Mouse (Mus musculus): ENCODE measurements around the gene Dhx15. TPM values are rescaled to one million over a fixed set of nuclear protein-coding genes. Genes with fewer than 3 reads are reported as not detected.
"Not testable (repeated sequence)": the region's sequence is repeated elsewhere in the genome, so short reads cannot be mapped to it uniquely, and the experiment has no call there.

Gene Dhx15
- polyA plus RNA-seq (2015; fragmentation: Nextera tagmentation; extraction: Ambion mirVana), result 150 and 160 TPM in 2 replicates

- DNase-seq (ENCODE audit: low spot score), result peak; percentile 96
Measured at GRCm38 (mm10) chr5:52190371-52191179, at the start of gene Dhx15. Gene Dhx15, minus strand, starts transcription at chr5:52190514.

GRCm38 (mm10) chr5:52238877-52239276 lies 48.6 kb upstream of the Dhx15 start:
- no peak for DNase-seq (ENCODE audit: low spot score)

- DNase-seq (ENCODE audit: low spot score), result no peak
Measured at GRCm38 (mm10) chr5:52237956-52238735, 47.8 kb upstream of the Dhx15 start.

GRCm38 (mm10) chr5:52236585-52236984 lies 46.3 kb upstream of the Dhx15 start:
- DNase-seq (ENCODE audit: low spot score), result not testable (repeated sequence)

GRCm38 (mm10) chr5:52234570-52234969 lies 44.3 kb upstream of the Dhx15 start:
- no peak for DNase-seq (ENCODE audit: low spot score)

- no peak for DNase-seq (ENCODE audit: low spot score)
Measured at GRCm38 (mm10) chr5:52233891-52234290, 43.6 kb upstream of the Dhx15 start.

- no peak for DNase-seq (ENCODE audit: low spot score)
Measured at GRCm38 (mm10) chr5:52232611-52233010, 42.3 kb upstream of the Dhx15 start.

GRCm38 (mm10) chr5:52232199-52232598 lies 41.9 kb upstream of the Dhx15 start:
- DNase-seq (ENCODE audit: low spot score), result no peak

- DNase-seq (ENCODE audit: low spot score), result no peak
Measured at GRCm38 (mm10) chr5:52230466-52230865, 40.2 kb upstream of the Dhx15 start.

GRCm38 (mm10) chr5:52226677-52227076 lies 36.4 kb upstream of the Dhx15 start:
- DNase-seq (ENCODE audit: low spot score), result no peak

- DNase-seq (ENCODE audit: low spot score), result no peak
Measured at GRCm38 (mm10) chr5:52221596-52221995, 31.3 kb upstream of the Dhx15 start.

- DNase-seq (ENCODE audit: low spot score), result no peak
Measured at GRCm38 (mm10) chr5:52220013-52220804, 29.9 kb upstream of the Dhx15 start.

- DNase-seq (ENCODE audit: low spot score), result no peak
Measured at GRCm38 (mm10) chr5:52218238-52218637, 27.9 kb upstream of the Dhx15 start.

- DNase-seq (ENCODE audit: low spot score), result no peak
Measured at GRCm38 (mm10) chr5:52213143-52213900, 23.0 kb upstream of the Dhx15 start.

- DNase-seq (ENCODE audit: low spot score), result no peak
Measured at GRCm38 (mm10) chr5:52191180-52191468, 810 bp upstream of the Dhx15 start.

- DNase-seq (ENCODE audit: low spot score), result peak; percentile 73
Measured at GRCm38 (mm10) chr5:52189664-52190365, 499 bp downstream of the Dhx15 start.

- DNase-seq (ENCODE audit: low spot score), result no peak
Measured at GRCm38 (mm10) chr5:52188206-52188605, 2.1 kb downstream of the Dhx15 start.

- DNase-seq (ENCODE audit: low spot score), result no peak
Measured at GRCm38 (mm10) chr5:52177326-52177725, 13.0 kb downstream of the Dhx15 start.

GRCm38 (mm10) chr5:52168468-52168867 lies 21.8 kb downstream of the Dhx15 start:
- no peak for DNase-seq (ENCODE audit: low spot score)

GRCm38 (mm10) chr5:52149138-52149537 lies 41.2 kb downstream of the Dhx15 start:
- DNase-seq (ENCODE audit: low spot score), result no peak

Data from thymus, postnatal 0 days (tissue).